Mouse (Mus musculus) lung, postnatal 10 days (tissue): ENCODE data around the gene Pip4p1.
"Not testable (repeated sequence)": the region's sequence is repeated elsewhere in the genome, so short reads cannot be mapped to it uniquely, and the experiment has no call there.

Experiments used
- DNase-seq: peaks from one replicate; pipeline ENCODE4 v3.0.0; 2021

Gene Pip4p1

DNA sequence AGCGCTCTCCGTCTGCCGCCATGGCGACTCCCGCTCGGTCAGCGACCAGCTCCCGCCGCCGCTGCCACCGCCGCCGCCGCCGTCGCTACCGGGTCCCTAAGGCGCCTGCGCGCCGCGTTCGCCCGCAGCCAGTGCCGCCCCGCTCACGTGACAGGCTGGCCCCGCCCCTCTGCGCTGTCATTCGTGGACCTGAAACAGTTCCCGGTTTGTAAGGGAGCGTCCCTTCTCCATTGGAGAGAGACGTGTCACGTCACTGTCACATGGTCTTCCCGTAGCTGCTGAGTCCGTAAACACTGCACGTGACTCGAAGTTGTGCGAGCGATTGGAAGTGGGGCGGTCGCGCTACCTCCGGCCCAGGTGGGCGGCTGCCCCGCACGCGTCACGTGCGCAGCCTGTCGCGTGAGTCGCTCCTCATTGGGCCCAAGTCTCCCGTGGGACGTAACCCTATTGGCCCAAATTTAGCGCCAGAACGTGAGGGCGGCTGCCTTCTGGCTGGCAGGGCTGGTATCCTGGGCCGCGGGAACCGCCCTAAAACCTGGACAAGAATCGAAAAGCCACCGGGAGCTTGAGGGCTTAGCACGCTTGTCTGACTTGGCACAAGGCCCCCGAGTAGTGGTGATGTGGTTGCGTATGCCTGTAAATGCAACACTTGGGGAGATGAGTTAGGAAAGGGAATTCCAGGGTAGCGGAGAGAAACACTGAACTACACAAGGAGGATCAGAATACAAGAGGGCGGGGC lies at the start of gene Pip4p1, which contains the start of gene Pnp:
Gene Pip4p1 (minus strand): TSS at position 103 of the 739 bp plus-strand sequence.
Gene Pnp (plus strand): TSS at position 329 of the 739 bp plus-strand sequence.
- peak; percentile 100 for DNase-seq

DNA sequence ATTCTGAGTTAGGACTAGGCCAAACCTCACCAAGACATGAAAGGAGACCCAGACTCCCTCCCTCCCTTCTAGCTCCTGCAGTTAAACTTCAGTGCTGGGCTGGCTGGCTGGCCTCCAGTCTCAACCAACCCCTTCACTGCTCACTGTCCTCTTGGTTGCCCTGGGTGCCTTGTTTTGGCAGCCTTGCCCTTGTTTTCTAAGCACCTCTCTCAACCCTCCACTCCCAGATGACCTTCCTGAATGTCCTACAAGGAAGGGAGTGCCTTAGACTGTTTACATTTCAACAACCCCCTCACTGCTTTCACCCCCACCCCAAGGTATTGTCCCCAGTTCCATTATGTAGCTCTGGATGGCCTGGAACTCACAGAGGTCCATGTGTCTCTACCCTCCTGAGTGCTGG lies 49.0 kb upstream of the Pip4p1 start:
- no peak for DNase-seq

- not testable (repeated sequence) for DNase-seq
Measured at GRCm38 (mm10) chr14:50978451-50978850, 47.8 kb upstream of the Pip4p1 start.

DNA sequence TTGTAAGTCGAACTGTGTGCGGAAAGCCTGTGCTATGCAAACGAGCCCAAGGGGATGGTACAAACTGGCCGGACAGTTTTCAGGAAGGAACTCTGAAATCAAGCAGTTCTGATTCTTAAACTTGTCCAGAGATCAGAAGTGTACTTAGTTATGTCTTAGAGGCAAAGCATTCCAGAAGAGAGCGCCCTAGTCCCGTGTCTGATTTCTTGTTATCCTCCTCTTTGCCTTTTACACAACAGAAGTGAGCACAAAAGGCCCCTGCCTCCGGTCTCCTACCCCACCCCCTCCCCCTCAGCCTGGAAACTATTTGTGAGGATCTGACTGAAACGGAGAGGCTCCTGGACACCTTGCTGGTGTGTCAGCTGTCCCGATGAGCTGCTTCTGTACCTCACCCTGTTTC lies 46.0 kb upstream of the Pip4p1 start:
- DNase-seq, result peak; percentile 56

- DNase-seq, result no peak
Measured at GRCm38 (mm10) chr14:50975001-50975400, 44.3 kb upstream of the Pip4p1 start.

DNA sequence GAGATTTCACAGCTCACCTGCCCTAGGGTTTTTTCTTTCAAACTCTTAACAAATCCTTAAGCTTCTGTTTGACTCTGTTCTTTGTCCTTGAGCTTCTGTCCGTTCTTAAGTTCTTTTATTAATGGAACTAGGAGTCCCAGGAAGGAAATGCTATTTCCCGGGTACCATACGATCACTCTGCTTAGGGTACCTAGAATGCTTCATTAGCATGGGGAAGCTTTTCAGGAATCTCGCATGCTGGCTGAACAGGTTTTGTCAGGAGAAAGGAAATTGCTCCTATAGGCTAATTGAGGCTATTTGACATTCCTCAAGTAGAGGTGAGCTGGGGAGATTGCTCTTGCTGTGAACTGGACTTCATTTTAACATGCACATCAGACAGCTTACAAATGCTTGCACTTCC lies 43.0 kb upstream of the Pip4p1 start:
- no peak for DNase-seq

- not testable (repeated sequence) for DNase-seq
Measured at GRCm38 (mm10) chr14:50973054-50973453, 42.4 kb upstream of the Pip4p1 start.

- no peak for DNase-seq
Measured at GRCm38 (mm10) chr14:50970822-50971221, 40.2 kb upstream of the Pip4p1 start.

- DNase-seq, result peak; percentile 40
Measured at GRCm38 (mm10) chr14:50969558-50970544, 39.2 kb upstream of the Pip4p1 start.

DNA sequence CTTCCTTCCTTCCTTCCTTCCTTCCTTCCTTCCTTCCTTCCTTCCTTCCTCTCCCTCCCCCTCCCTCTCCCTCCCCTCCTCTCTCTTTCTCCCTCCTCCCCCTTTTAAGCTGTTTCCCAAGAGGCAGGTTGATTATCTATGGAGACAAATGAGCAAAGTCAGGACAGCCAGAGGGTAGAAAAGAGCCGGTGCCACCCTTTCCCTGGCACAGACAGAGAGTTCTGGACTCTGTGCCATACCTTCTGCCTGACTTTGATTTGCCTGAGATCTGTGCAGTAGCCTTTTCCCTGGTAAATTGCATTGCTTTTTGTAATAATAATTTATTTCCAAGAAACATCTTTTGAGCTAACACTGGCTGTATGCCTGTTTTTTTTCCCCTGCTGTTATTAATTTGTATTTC lies 38.4 kb upstream of the Pip4p1 start:
- DNase-seq, result no peak

DNA sequence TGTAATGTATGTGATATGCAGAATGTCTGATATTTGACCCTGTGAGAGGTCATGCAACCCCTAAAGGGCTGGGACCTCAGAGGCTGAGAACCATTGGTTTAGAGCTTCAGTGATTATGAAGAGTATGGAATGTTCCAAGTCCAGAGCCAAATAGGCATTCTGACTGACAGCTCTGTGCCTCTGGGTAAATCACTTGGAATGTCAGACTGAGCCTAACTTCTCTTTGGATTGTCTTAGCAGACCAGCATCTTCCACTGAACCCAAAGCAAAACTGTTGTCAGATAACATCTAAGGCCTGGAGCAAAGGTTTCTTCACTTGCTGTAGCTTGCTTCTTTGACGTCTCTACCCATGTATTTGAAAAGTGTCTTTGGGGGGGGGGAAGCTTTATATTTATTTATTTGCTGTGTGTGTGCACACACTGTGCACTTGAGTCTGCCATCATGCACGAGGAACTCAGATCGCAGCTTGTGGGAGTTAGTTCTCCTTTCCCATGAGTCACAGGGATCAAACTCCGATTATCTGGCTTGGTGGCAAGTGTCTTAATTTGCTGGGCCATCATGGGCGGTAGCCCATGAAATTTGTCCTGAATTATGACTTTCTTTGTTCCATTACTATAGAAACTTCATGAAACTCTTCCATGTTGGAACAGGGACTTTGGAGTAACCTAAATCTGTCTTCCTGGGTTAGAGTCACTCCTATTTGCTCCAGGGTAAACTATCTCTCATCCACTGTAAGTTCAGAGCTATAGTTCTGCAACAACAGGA lies 37.7 kb upstream of the Pip4p1 start:
- DNase-seq, result no peak

DNA sequence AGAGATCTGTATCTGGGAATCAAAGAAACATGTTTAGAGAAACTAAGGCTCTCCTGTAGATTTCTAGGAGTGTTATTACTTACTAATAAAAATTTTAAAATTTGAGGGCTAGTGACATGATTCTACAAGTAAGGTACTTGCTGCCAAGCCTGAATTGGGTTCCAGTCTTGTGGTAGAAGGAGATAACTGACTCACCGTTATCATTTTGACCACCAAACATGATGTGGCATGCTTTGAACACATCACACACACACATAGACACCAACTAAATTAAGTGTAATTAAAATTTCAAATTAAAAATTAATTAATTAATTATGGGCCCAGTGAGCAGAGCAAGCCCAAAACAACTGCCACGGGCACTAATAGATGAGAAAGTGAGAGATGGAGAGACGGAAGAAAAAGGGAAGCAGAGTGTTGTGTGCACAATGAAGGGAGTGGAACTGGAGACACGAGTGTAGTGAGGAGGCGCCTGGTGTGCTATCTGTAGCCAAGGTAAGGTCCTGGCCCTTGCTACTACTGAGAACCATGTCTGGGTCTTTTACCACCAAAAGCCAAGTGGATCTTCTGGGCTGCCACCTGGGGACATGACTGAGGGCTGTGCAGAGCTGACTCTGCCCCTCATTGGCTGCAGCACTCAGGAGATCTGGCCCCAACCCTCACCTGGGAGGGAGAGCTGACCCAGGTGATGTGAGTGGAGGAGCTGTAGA lies 27.8 kb upstream of the Pip4p1 start:
- not testable (repeated sequence) for DNase-seq

GRCm38 (mm10) chr14:50957146-50957545 lies 26.5 kb upstream of the Pip4p1 start:
- DNase-seq, result not testable (repeated sequence)

GRCm38 (mm10) chr14:50956724-50957123 lies 26.1 kb upstream of the Pip4p1 start:
- not testable (repeated sequence) for DNase-seq

GRCm38 (mm10) chr14:50955942-50956508 lies 25.4 kb upstream of the Pip4p1 start, which contains the start of gene Pnp2:
Gene Pnp2, plus strand, starts transcription at chr14:50955992.
- DNase-seq, result peak; percentile 71

DNA sequence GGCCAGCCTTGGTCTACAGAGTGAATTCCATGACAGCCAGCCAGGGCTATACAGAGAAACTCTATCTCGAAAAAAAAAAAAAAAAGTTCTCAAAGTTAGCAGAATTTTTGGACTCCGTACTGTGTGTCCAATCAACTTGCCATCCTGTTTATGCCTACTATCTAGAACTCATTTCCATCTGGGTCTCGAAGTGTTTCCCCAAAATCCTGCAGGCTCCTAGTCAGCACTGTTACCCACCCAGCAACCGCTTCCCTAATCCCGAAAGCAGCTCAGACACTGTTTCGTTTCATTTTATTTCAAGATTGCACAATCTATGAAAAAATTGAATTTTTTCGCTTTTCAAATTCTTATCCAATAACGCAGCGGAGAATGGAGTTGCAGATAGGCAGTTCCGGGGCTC lies 24.8 kb upstream of the Pip4p1 start:
- DNase-seq, result no peak

DNA sequence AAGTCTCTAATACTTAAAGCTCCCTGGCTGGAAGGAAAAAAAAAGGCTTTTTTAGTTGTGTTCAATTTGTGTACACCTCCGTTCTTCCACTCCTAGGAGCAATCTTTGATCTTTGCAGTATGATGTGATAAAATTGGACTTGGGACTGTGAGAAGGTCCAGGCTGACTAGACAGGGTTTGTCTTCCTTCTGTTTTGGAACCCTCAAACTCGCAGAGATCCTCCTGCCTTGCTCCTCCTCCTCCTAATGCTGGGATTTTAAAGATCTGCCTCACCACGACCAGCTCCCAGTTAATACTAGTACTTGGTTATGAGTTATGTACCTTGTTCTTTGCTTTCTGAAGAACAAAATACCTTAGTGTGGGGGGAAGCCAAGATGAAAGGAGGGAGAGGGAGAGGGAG lies 14.9 kb upstream of the Pip4p1 start:
- not testable (repeated sequence) for DNase-seq

- not testable (repeated sequence) for DNase-seq
Measured at GRCm38 (mm10) chr14:50945081-50945480, 14.4 kb upstream of the Pip4p1 start.

GRCm38 (mm10) chr14:50944668-50945033 lies 14.0 kb upstream of the Pip4p1 start:
- not testable (repeated sequence) for DNase-seq

- peak; percentile 97 for DNase-seq
Measured at GRCm38 (mm10) chr14:50943932-50944667, 13.4 kb upstream of the Pip4p1 start, which contains the start of gene Gm49342. Gene Gm49342, plus strand, starts transcription at chr14:50944517.

GRCm38 (mm10) chr14:50938940-50939339 lies 8.3 kb upstream of the Pip4p1 start:
- DNase-seq, result no peak
